In genomic region chr7:39448626-39449242, GRCm38 (mm10) we compare ENCODE assay signal across 8 mouse cellular contexts. TPM values are rescaled to one million over a fixed set of nuclear protein-coding genes. Genes with fewer than 3 reads are reported as not detected.
DNase-seq lines count a peak whose midpoint lies in the region; ATAC-seq lines count a peak whose summit lies in the region.

No protein-coding gene starts in this region.

- peaks cover 21% of the 10 kb centered on the region for H3K27me3 ChIP-seq in heart, embryonic 13.5 days (replicated peaks)
- H3K27me3 ChIP-seq in heart, embryonic 15.5 days, result peaks cover 8% of the 10 kb centered on the region; the same call in 1 of the 2 replicates
- peaks cover 4% of the 10 kb centered on the region; the same call in 1 of the 2 replicates for H3K27me3 ChIP-seq in limb, embryonic 15.5 days

- H3K27ac ChIP-seq in heart, embryonic 13.5 days (replicated peaks), result no peak overlapping the region
- H3K27ac ChIP-seq in heart, embryonic 15.5 days, result no peak overlapping the region
- H3K27ac ChIP-seq in limb, embryonic 15.5 days, result no peak overlapping the region

- H3K9me3 ChIP-seq in heart, embryonic 13.5 days, result no peaks in the 10 kb centered on the region
- no peaks in the 10 kb centered on the region for H3K9me3 ChIP-seq in heart, embryonic 15.5 days (replicated peaks)
- no peaks in the 10 kb centered on the region for H3K9me3 ChIP-seq in limb, embryonic 15.5 days

- H3K36me3 ChIP-seq in heart, embryonic 13.5 days, result no peaks in the 10 kb centered on the region
- no peaks in the 10 kb centered on the region for H3K36me3 ChIP-seq in heart, embryonic 15.5 days
- no peaks in the 10 kb centered on the region for H3K36me3 ChIP-seq in limb, embryonic 15.5 days

- no peak for DNase-seq in heart, adult 9 months (ENCODE audit: low spot score in 2 of 2)
- DNase-seq in cerebellum, adult 11-12 months, result peak; percentile 57
- DNase-seq in urinary bladder, adult 2 months (ENCODE audit: low spot score), result no peak
- no peak for DNase-seq in urinary bladder, postnatal 14 days (ENCODE audit: low spot score)

- no peak for ATAC-seq in heart, embryonic 13.5 days (ENCODE audit: extremely low read depth, insufficient number of reproducible peaks, low FRiP score, low TSS enrichment)
- no peak for ATAC-seq in heart, embryonic 15.5 days (replicated peaks; ENCODE audit: insufficient number of reproducible peaks, insufficient read depth, low FRiP score, low read depth)
- ATAC-seq in limb, embryonic 15.5 days (ENCODE audit: insufficient number of reproducible peaks, low FRiP score, low TSS enrichment, low read depth), result no peak
- ATAC-seq in megakaryocyte-erythroid progenitor cell, adult 5-6 weeks (replicated peaks; ENCODE audit: low FRiP score, low TSS enrichment, poor library complexity, severe bottlenecking), result no peak

- peak overlapping the region; percentile 87 for H3K4me3 ChIP-seq in heart, embryonic 13.5 days
- peak overlapping the region; percentile 79 for H3K4me3 ChIP-seq in heart, embryonic 15.5 days
- H3K4me3 ChIP-seq in limb, embryonic 15.5 days, result peak overlapping the region; percentile 79

- H3K4me2 ChIP-seq in heart, embryonic 13.5 days, result peak overlapping the region; percentile 84
- H3K4me2 ChIP-seq in heart, embryonic 15.5 days, result peak overlapping the region; percentile 79
- peak overlapping the region; percentile 62 for H3K4me2 ChIP-seq in limb, embryonic 15.5 days

- H3K9ac ChIP-seq in heart, embryonic 13.5 days, result peak overlapping the region; percentile 91
- H3K9ac ChIP-seq in heart, embryonic 15.5 days, result no peak overlapping the region
- H3K9ac ChIP-seq in limb, embryonic 15.5 days, result peak overlapping the region; percentile 26; the same call in 1 of the 2 replicates

- WGBS in heart, embryonic 13.5 days, result 62% methylated on average over 11 of the region's 11 CpGs
- 57% methylated on average over 11 of the region's 11 CpGs for WGBS in heart, embryonic 15.5 days
- 54% methylated on average over 11 of the region's 11 CpGs for WGBS in limb, embryonic 15.5 days

- peaks cover 11% of the 10 kb centered on the region for H3K4me1 ChIP-seq in heart, embryonic 13.5 days
- H3K4me1 ChIP-seq in heart, embryonic 15.5 days (replicated peaks), result peaks cover 5% of the 10 kb centered on the region
- H3K4me1 ChIP-seq in limb, embryonic 15.5 days, result peaks cover 11% of the 10 kb centered on the region; the same call in 1 of the 2 replicates

RNA-seq across cellular contexts. Expression of gene Gm5114, which starts 35.8 kb away (rescaled TPM):
- not detected in 2 replicates for polyA plus RNA-seq in heart, embryonic 13.5 days (2015; fragmentation: Nextera tagmentation; extraction: Ambion mirVana)
- not detected in 2 replicates for polyA plus RNA-seq in heart, embryonic 15.5 days (2015; fragmentation: Nextera tagmentation; extraction: Ambion mirVana)
- not detected in 2 replicates for polyA plus RNA-seq in limb, embryonic 15.5 days (2015; fragmentation: Nextera tagmentation; extraction: Ambion mirVana)
- not detected in 2 replicates for polyA plus RNA-seq in urinary bladder, adult 2 months (2012; rRNA removed)
- not detected in 2 replicates for total RNA-seq in megakaryocyte-erythroid progenitor cell, adult 5-6 weeks (2014; fragmentation: Nextera tagmentation)
- total RNA-seq in megakaryocyte-erythroid progenitor cell, adult 5-6 weeks (2017), result not detected in 2 replicates
